Mouse (Mus musculus): ENCODE measurements at regions not wholly inside any gene's neighbourhood (a gene's known extent, or its start where the extent isn't known, plus 50 kb on each side); places are given as distances from the start of the nearest gene placed in this dataset.
"Not testable (repeated sequence)": the region's sequence is repeated elsewhere in the genome, so short reads cannot be mapped to it uniquely, and the experiment has no call there.

GRCm38 (mm10) chr9:43520931-43521330, 210.3 kb downstream of the Trim29 start:
- DNase-seq (ENCODE audit: low read depth, low spot score): no peak

GRCm38 (mm10) chr9:43524947-43525565, 214.4 kb downstream of the Trim29 start:
- no peak for DNase-seq (ENCODE audit: low read depth, low spot score)

GRCm38 (mm10) chr9:43532187-43532586, 211.6 kb upstream of the Nectin1 start:
- no peak for DNase-seq (ENCODE audit: low read depth, low spot score)

DNA sequence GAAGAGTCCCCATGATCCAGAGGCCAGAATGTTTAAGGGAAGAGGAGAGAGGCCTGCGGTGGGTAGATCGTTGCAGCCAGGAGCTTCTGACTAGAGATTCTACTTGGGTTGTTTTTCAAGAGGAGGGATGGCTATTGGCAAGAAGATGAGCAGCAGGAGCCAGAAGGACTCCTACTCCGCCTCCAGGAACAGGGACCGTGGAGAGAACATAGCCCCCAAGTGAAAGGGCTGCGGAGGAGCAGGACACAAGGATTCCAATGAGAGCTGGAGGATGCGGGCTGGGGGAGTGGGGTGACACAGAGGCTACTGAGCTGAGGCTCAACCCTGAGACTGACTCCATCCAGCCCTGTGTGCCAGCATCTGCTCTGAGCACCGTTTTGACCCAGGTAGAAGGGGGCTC, 207.8 kb upstream of the Nectin1 start:
- no peak for DNase-seq (ENCODE audit: low read depth, low spot score)

DNA sequence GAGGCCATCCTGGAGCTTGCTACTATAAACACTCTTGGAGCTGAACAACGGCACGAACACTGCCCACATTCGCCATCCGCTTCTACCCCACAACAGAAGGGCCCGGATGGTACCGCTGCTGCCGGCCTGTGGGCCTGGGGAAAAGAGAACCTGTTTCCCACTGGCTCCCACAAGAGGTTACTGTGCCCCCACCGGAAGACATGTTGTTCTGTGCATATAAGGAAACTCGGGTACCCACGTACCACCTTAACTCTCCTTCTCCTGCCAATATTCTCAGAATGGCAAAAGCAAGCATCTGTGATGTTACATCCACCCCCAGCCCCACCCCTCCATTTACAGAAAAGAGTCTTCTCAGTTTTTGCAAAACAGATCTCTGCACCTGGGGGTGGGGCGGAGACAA, 206.7 kb upstream of the Nectin1 start:
- no peak for DNase-seq (ENCODE audit: low read depth, low spot score)

GRCm38 (mm10) chr9:43540131-43540530, 203.7 kb upstream of the Nectin1 start:
- DNase-seq (ENCODE audit: low read depth, low spot score): no peak

GRCm38 (mm10) chr9:43541234-43541633, 202.6 kb upstream of the Nectin1 start:
- DNase-seq (ENCODE audit: low read depth, low spot score): no peak

- DNase-seq (ENCODE audit: low read depth, low spot score): no peak
Observed at GRCm38 (mm10) chr9:43542077-43542654, 201.6 kb upstream of the Nectin1 start.

DNA sequence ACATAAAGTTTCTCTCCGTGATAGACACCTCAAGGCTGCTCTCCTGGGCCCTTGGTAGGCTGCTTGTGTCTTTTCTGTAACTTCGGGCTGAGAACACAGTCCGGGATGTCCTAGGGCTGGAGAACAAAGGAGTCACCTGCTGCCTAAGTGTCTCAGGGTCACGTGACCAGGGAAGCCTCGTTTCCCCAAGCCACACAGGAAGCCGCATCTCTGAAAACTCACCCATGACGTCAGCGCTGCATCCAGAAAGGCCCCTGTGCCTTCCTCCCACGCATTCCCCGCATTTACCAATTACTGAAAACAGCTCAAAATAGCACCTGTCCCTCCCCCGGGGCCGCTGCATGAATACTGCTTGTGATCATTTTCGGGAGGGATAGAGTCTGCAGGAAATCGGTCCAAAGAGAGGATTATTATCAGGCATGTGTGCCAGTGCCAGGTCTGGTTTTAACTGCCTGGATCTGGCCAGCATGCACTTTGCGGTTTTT, 198.7 kb upstream of the Nectin1 start:
- no peak for DNase-seq (ENCODE audit: low read depth, low spot score)

GRCm38 (mm10) chr9:43548883-43549282, 194.9 kb upstream of the Nectin1 start:
- no peak for DNase-seq (ENCODE audit: low read depth, low spot score)

GRCm38 (mm10) chr9:43549293-43549692, 194.5 kb upstream of the Nectin1 start:
- DNase-seq (ENCODE audit: low read depth, low spot score): no peak

DNA sequence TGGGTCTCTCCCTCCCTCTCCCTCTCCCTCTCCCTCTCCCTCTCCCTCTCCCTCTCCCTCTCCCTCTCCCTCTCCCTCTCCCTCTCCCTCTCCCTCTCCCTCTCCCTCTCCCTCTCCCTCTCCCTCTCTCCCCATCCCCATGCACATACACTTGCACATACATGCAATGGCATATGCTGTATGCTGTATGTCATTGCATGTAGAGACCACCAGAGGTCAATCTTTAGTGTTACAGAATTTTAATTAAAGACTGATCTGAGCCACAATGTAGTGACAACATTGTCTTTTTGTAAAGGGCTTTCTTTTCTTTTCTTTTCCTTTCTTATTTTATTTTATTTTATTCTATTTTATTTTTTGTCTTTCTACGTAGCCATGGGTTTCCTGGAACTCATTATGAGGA, 191.0 kb upstream of the Nectin1 start:
- DNase-seq (ENCODE audit: low read depth, low spot score): not testable (repeated sequence)

- DNase-seq (ENCODE audit: low read depth, low spot score): no peak
Observed at GRCm38 (mm10) chr9:43562016-43562415, 181.8 kb upstream of the Nectin1 start.

DNA sequence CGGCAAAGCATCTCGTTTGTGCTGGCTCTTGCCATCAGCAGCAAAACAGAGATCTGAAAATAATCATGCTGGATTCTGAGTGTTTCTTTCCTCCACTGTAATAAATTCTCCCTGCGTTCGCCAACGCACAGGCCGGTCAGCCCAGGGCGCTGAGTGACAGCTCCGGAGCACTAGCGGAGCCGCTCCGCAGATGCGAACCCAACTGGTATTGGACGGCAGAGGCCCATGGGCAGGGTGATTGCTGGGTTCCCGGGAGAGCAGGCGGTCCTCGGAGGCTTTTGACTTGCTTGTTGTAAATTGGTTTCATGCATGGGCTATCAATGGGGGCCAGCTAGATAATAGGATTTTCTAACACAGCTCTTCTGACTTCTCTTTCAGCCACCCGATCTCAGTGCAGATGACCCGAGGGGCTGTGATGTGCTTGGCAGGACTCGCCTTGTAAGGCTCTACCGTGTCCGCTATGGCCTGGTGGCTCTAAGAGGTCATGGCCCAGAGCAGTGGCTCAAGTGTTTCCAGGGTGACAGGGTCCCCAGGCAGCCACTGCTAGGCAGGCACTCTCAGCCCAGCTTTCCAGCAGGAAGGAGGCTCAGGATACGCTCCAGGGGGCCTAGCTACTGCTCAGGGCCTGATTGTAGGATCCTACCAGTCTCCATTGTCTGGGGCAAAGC, 179.4 kb upstream of the Nectin1 start:
- DNase-seq (ENCODE audit: low read depth, low spot score): no peak

DNA sequence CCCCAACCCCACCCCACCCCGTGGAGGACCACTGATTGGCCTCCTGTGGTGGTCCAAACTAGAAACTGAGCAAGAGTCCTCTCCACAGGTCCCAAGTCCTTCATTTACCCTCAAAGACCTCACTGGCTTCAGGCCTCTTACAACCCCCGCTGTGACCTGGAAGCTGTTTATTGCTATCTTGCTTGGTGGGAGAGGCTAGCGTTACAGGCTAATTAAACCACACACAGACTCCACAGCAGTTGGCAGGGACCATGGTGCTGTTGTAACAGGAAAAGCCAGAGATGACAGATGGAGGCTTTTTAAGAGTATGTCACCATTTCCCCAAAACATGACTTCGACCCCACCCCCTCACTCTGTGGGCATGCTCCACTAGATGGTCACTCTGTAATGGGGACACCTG, 174.9 kb upstream of the Nectin1 start:
- no peak for DNase-seq (ENCODE audit: low read depth, low spot score)

GRCm38 (mm10) chr9:43571086-43571485, 172.7 kb upstream of the Nectin1 start:
- no peak for DNase-seq (ENCODE audit: low read depth, low spot score)

DNA sequence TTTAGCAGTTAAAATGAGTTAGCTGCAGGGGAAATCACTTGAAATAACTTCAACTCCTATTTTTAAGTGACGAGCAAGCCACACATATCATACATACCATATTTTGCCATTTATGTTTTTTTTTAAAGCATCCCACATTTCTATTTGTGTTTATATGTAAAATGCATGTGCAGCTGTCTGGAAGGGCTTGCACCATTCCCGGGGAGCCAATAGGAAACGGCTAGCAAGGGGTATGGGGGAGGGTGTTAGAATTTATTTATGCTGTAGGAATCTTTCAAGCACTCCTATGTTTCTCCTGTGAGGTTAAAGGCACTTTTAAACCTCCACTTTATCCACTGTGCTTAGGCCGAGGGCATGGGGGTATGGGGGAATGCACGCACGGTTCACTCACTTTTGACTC, 168.1 kb upstream of the Nectin1 start:
- no peak for DNase-seq (ENCODE audit: low read depth, low spot score)

- no peak for DNase-seq (ENCODE audit: low read depth, low spot score)
Observed at GRCm38 (mm10) chr9:43580653-43581052, 163.1 kb upstream of the Nectin1 start.

DNA sequence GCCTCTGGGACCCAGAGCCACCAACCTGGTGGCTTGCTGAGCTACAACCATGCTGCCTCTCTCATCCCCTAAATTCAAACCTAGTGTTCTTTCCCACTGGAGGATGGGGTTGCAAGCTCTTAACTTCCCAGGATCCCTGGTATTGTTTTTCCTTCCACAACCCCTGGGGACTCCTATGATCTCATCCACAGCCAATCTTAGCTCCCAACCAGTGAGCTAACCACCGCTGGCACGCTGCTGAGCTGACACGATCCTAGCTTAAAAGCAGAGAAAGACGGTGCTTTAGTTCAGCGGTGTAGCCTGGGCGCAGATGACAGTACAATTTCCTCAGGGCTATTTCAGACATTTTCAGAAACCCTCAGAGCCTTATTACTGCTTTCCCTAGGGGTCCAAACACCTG, 158.2 kb upstream of the Nectin1 start:
- no peak for DNase-seq (ENCODE audit: low read depth, low spot score)

DNA sequence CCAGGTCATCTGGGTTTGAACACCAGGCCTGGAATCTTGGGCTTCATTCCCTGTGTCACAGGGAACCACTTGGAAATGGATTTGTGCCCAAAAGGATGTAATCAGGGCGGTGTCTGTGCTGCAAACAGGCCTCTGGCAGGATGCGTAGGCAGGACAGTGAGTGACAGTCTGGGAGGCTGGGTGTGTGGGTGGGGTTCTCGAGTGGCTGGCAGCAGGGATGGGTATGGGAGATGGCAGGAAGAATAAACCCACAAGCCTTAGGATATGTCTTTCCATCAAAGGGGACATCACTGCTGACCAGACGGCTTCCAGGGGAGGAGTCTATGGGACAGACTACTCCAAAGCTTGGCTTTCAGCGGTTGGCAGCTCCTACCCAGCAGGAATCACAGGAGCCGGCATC, 150.5 kb upstream of the Nectin1 start:
- no peak for DNase-seq (ENCODE audit: low read depth, low spot score)

- no peak for DNase-seq (ENCODE audit: low read depth, low spot score)
Observed at GRCm38 (mm10) chr9:43594814-43595213, 149.0 kb upstream of the Nectin1 start.

GRCm38 (mm10) chr9:43595461-43595860, 148.3 kb upstream of the Nectin1 start:
- DNase-seq (ENCODE audit: low read depth, low spot score): no peak

DNA sequence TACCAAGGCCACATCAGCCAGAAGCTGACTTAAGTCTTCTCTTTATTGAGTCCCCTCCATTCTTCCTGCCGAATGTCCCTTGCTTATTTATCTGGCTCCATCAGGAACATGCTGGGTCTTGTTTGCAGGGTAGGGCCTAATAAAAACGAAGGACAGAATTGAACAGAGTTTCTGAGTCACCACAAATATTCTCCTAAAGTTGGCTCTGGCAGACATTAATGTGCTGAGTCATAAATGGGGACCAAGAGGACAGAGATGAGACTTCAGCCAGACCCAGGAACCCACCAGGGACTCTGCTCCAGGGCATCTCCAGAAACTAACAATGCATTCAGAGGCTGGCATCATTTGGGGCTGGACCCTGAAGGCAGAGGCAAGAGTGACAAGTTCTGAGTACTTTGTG, 143.4 kb upstream of the Nectin1 start:
- DNase-seq (ENCODE audit: low read depth, low spot score): no peak

Measured in retina, postnatal 7 days (tissue).